Mouse (Mus musculus): Measurements from ENCODE around the gene Hsph1. TPM values are rescaled to one million over a fixed set of nuclear protein-coding genes. Genes with fewer than 3 reads are reported as not detected.
A peak's percentile ranks its signal among the peaks of the same experiment; 100 is the strongest.

Hsph1 gene
- polyA plus RNA-seq, 1 experiment from 2014 or later, result 97.1 TPM

DNA sequence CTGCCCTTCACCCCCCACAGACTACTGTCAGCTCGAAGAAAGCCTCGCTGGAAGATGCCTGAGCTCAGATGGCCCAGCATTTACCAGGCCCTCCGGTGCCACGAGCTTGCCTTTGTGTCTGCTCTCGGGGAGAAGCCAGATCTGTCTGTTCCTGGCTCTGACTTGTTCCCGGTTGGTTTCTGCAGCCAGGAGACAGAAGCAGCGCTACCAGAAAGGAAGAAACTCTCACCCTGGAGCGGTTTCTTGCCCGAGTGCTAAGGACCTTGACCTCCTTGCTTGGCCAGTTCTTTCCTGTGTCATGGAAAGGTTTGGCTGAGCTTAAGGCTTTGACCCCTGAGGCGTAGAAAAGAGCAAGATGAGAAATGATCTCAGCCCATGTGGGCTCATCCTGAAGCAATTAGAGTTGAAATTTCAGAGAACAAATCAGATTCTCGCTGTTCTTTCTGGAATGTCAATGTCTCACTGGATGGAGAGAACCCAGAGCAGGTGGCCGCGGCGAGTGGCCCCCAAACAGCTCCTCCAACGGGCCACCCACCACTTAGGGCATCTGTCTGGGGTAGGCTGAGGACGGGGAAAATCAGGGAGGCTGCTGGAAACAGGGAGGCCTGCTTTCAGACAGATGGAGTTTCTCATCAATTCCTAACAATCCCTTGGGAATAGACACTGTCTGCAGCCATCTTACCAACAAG lies 24.6 kb downstream of the Hsph1 start:
- no peaks in the 10 kb centered on the region for H3K4me1 ChIP-seq (ENCODE audit: control insufficient read depth, insufficient read depth, low read length)
- no peak overlapping the region for H3K4me3 ChIP-seq (ENCODE audit: low read depth, low read length)
- ATAC-seq (ENCODE audit: low read depth), result 0 out of 2 replicates have a peak, but pooled peaks have one; percentile 10
- WGBS, result 70% methylated on average over 16 of the region's 16 CpGs
- H3K4me2 ChIP-seq (ENCODE audit: low read depth, low read length), result no peak overlapping the region
- H3K9me3 ChIP-seq (ENCODE audit: control insufficient read depth, low read length), result no peaks in the 10 kb centered on the region
- no peak overlapping the region for H3K27ac ChIP-seq (ENCODE audit: low read depth, low read length)
- peaks cover 3% of the 10 kb centered on the region; the same call in 1 of the 2 replicates for H3K36me3 ChIP-seq (ENCODE audit: control insufficient read depth, insufficient read depth, low read length)
- no peak overlapping the region for H3K9ac ChIP-seq (replicated peaks; ENCODE audit: low read depth, low read length)
- no peaks in the 10 kb centered on the region for H3K27me3 ChIP-seq (ENCODE audit: control insufficient read depth, insufficient read depth, low read length)

DNA sequence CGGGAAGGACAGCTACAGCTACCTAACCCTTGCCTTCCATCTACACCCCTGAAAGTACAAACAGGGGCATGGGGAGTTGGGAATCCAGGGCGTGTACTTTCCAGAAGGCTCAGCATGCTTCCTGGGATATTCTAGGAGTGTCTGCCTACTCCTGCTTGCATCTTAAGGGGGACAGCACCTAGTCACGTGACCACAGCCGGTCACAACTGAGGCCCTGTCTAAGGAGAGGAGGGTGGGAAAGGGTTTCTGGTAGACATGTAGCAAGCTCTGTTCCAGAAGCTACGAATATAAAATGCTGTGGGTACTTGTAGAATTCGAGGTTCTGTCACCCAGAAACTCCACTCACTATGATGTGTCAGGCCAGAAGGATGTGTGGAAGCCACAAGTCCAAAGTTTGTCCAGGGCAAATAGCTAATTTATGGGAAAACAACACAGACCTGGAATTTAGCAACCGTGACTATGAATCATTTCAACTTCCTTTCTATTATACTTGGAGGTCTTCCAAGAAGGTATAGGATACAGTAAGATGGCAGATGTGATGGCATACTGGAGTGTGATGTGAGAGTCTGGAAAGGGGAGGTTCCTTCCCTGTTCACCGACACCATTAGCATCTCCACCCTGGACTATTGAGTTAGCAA lies 29.0 kb downstream of the Hsph1 start:
- no peak overlapping the region for H3K4me2 ChIP-seq (ENCODE audit: low read depth, low read length)
- no peak overlapping the region for H3K9ac ChIP-seq (replicated peaks; ENCODE audit: low read depth, low read length)
- H3K36me3 ChIP-seq (ENCODE audit: control insufficient read depth, insufficient read depth, low read length), result no peaks in the 10 kb centered on the region
- WGBS, result 87% methylated on average over 8 of the region's 8 CpGs
- ATAC-seq (ENCODE audit: low read depth), result no peak
- no peak overlapping the region for H3K4me3 ChIP-seq (ENCODE audit: low read depth, low read length)
- H3K27me3 ChIP-seq (ENCODE audit: control insufficient read depth, insufficient read depth, low read length), result no peaks in the 10 kb centered on the region
- no peaks in the 10 kb centered on the region for H3K9me3 ChIP-seq (ENCODE audit: control insufficient read depth, low read length)
- H3K4me1 ChIP-seq (ENCODE audit: control insufficient read depth, insufficient read depth, low read length), result no peaks in the 10 kb centered on the region
- no peak overlapping the region for H3K27ac ChIP-seq (ENCODE audit: low read depth, low read length)

DNA sequence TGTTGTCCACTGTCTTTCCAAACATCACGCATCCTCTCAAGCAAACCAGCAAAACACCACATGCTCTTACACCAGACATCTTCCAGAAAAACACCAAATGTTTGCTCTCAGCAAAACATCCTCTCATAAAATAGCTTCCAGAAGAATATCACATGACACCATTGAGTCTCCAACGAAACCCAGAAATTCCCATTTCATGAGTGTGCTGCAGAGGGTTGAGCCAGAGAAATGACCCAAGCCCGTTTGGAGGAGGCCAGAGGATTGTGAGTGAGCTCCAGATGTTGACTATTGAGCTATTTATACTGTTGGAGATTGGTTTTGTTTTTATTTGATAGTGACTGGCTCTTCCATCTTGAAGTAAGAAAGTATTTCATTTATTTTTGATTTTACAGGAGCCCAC lies 32.9 kb downstream of the Hsph1 start:
- no peaks in the 10 kb centered on the region for H3K36me3 ChIP-seq (ENCODE audit: control insufficient read depth, insufficient read depth, low read length)
- no peaks in the 10 kb centered on the region for H3K9me3 ChIP-seq (ENCODE audit: control insufficient read depth, low read length)
- WGBS, result 77% methylated on average over 3 of the region's 3 CpGs
- H3K4me3 ChIP-seq (ENCODE audit: low read depth, low read length), result no peak overlapping the region
- H3K9ac ChIP-seq (replicated peaks; ENCODE audit: low read depth, low read length), result no peak overlapping the region
- no peaks in the 10 kb centered on the region for H3K27me3 ChIP-seq (ENCODE audit: control insufficient read depth, insufficient read depth, low read length)
- H3K27ac ChIP-seq (ENCODE audit: low read depth, low read length), result no peak overlapping the region
- ATAC-seq (ENCODE audit: low read depth), result no peak
- no peaks in the 10 kb centered on the region for H3K4me1 ChIP-seq (ENCODE audit: control insufficient read depth, insufficient read depth, low read length)
- H3K4me2 ChIP-seq (ENCODE audit: low read depth, low read length), result no peak overlapping the region

DNA sequence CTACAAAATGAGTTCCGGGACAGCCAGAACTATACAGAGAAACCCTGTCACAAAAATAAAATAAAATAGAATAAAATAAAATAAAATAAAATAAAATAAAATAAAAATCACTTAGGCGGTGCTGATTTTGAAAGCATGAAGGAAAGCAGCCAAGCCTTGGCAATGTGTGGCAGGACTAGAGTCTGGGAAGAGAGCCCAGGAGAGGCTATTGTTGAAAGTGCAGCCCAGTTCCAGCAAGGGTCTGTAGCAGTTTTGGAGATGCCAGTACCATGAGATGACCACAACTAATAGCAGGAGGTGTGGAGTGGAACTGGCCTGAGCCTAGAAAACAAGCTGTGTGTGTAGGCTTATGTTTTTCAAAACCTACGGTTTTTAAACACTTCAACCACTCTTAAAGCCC lies 34.2 kb downstream of the Hsph1 start:
- no peak for ATAC-seq (ENCODE audit: low read depth)
- H3K4me2 ChIP-seq (ENCODE audit: low read depth, low read length), result no peak overlapping the region
- H3K27me3 ChIP-seq (ENCODE audit: control insufficient read depth, insufficient read depth, low read length), result no peaks in the 10 kb centered on the region
- no peaks in the 10 kb centered on the region for H3K4me1 ChIP-seq (ENCODE audit: control insufficient read depth, insufficient read depth, low read length)
- 95% methylated on average over 3 of the region's 3 CpGs for WGBS
- H3K36me3 ChIP-seq (ENCODE audit: control insufficient read depth, insufficient read depth, low read length), result no peaks in the 10 kb centered on the region
- no peak overlapping the region for H3K4me3 ChIP-seq (ENCODE audit: low read depth, low read length)
- H3K9ac ChIP-seq (replicated peaks; ENCODE audit: low read depth, low read length), result no peak overlapping the region
- no peak overlapping the region for H3K27ac ChIP-seq (ENCODE audit: low read depth, low read length)
- no peaks in the 10 kb centered on the region for H3K9me3 ChIP-seq (ENCODE audit: control insufficient read depth, low read length)

DNA sequence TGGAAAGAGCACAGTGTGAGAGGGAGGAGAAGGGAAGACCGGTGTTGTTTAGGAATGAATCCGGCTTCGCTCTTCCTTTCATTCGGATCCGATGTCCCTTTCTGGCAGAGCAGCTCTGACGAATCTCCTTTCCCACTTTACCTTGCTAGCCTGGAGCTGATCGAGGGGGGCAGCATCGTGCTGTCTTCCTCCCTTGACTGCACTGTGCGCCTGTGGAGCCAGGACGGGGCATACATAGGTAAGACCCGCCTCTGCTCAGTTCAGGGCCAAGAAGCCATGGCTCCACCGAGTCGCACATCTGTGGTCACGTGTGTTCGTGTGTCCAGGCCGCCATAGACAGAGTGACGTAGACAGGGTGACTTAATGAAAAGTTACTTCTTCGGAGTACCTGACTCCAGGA lies 38.8 kb downstream of the Hsph1 start:
- H3K27me3 ChIP-seq (ENCODE audit: control insufficient read depth, insufficient read depth, low read length), result no peaks in the 10 kb centered on the region
- 47% methylated on average over 18 of the region's 18 CpGs for WGBS

DNA sequence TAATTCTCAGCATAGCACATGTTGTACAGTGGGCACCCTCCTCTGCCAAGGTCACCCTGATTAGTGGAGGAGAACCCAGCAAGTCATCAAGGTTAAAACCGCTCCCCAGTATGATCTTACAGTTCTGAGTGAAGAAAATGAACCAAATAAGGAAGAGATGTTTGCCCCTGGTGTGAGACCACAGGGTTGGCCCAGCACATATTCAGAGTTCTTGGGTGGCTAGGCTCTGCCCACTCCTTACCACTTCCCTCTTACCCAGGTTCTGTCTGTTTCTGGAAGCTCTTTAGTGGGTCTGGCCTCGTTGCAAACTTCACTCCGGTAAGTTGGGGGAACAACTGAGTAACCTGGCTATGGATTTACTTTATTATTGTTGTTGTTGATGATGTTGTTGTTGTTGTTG lies 42.0 kb downstream of the Hsph1 start:
- Histone ChIP-seq H3K4me2 (ENCODE audit: low read depth, low read length) (no peak overlapping the region), H3K4me1 (ENCODE audit: control insufficient read depth, insufficient read depth, low read length) (no peaks in the 10 kb centered on the region), H3K4me3 (ENCODE audit: low read depth, low read length) (no peak overlapping the region), H3K27ac (ENCODE audit: low read depth, low read length) (no peak overlapping the region), H3K36me3 (ENCODE audit: control insufficient read depth, insufficient read depth, low read length) (no peaks in the 10 kb centered on the region), H3K9me3 (ENCODE audit: control insufficient read depth, low read length) (no peaks in the 10 kb centered on the region), H3K27me3 (ENCODE audit: control insufficient read depth, insufficient read depth, low read length) (no peaks in the 10 kb centered on the region), H3K9ac (replicated peaks; ENCODE audit: low read depth, low read length) (no peak overlapping the region)
- ATAC-seq (ENCODE audit: low read depth), result no peak
- WGBS, result 89% methylated on average over 3 of the region's 3 CpGs

More for the DNA sequence above, 38.8 kb downstream of the Hsph1 start:
- Histone ChIP-seq H3K9ac (replicated peaks; ENCODE audit: low read depth, low read length) (no peak overlapping the region), H3K27ac (ENCODE audit: low read depth, low read length) (no peak overlapping the region), H3K4me2 (ENCODE audit: low read depth, low read length) (no peak overlapping the region), H3K4me3 (ENCODE audit: low read depth, low read length) (no peak overlapping the region), H3K36me3 (ENCODE audit: control insufficient read depth, insufficient read depth, low read length) (no peaks in the 10 kb centered on the region), H3K9me3 (ENCODE audit: control insufficient read depth, low read length) (no peaks in the 10 kb centered on the region), H3K4me1 (ENCODE audit: control insufficient read depth, insufficient read depth, low read length) (no peaks in the 10 kb centered on the region)
- ATAC-seq (ENCODE audit: low read depth), result no peak

DNA sequence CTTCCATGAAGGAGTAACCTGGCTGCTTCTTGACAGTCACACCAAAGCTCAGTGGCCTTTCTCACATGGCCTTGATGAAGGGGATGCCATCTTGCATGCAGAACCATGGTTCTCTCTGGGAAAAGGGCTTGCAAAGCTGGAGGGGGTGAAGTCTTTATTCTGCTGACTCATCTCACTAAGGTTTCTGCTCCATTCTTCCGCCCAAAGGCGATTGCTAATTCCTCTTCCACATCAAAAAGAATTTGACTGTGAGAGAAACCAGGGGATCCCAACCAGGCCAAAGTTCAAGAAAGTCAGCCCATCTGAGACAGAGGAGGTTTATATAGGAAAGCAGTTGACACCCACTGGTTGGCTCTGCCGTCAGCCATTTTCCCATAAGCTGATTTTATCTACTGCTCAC lies 46.2 kb downstream of the Hsph1 start:
- H3K4me1 ChIP-seq (ENCODE audit: control insufficient read depth, insufficient read depth, low read length), result no peaks in the 10 kb centered on the region
- no peak overlapping the region for H3K9ac ChIP-seq (replicated peaks; ENCODE audit: low read depth, low read length)
- H3K27ac ChIP-seq (ENCODE audit: low read depth, low read length), result no peak overlapping the region
- no peak overlapping the region for H3K4me2 ChIP-seq (ENCODE audit: low read depth, low read length)
- H3K27me3 ChIP-seq (ENCODE audit: control insufficient read depth, insufficient read depth, low read length), result no peaks in the 10 kb centered on the region
- WGBS, result 76% methylated on average over 3 of the region's 3 CpGs
- no peak overlapping the region for H3K4me3 ChIP-seq (ENCODE audit: low read depth, low read length)
- H3K9me3 ChIP-seq (ENCODE audit: control insufficient read depth, low read length), result no peaks in the 10 kb centered on the region
- no peak for ATAC-seq (ENCODE audit: low read depth)
- H3K36me3 ChIP-seq (ENCODE audit: control insufficient read depth, insufficient read depth, low read length), result no peaks in the 10 kb centered on the region

DNA sequence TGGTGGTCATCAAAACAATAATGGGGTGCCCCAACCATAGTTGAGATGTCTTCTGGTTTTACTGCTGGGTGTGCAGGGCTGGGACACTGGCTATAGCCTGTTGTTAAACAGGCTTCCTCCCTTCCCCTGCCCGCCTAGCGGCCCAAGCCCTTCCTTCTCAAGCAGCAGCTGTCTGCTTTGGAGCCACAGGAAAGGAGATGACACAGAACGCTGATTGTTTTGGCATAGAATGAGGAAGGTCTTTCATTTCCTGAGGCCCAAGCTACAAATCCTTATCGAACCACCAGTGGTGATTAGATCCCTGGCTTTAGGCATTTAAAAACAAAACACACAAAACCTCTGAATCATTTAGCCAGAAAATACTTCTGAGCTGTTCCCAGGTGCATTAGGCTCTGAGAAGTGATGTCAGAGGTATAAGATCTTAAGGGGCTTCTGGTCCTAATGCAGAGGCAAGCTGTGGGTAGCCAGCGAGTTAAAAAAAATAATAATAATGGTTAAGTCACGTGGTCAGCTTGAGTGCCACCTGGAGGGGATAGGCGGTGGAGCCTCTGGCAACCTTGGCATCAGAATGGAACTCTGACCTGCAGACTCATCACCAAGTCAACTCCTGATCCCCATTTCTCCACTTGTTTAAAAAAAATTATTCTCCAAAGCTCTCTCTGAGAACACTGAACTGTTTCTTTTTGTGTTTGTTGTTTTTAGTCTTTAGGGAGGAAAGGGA lies 47.2 kb downstream of the Hsph1 start:
- no peak for ATAC-seq (ENCODE audit: low read depth)
- H3K27me3 ChIP-seq (ENCODE audit: control insufficient read depth, insufficient read depth, low read length), result no peaks in the 10 kb centered on the region
- H3K27ac ChIP-seq (ENCODE audit: low read depth, low read length), result no peak overlapping the region
- H3K36me3 ChIP-seq (ENCODE audit: control insufficient read depth, insufficient read depth, low read length), result no peaks in the 10 kb centered on the region
- WGBS, result 59% methylated on average over 7 of the region's 7 CpGs
- H3K9me3 ChIP-seq (ENCODE audit: control insufficient read depth, low read length), result no peaks in the 10 kb centered on the region
- H3K4me2 ChIP-seq (ENCODE audit: low read depth, low read length), result no peak overlapping the region
- no peak overlapping the region for H3K9ac ChIP-seq (replicated peaks; ENCODE audit: low read depth, low read length)
- H3K4me1 ChIP-seq (ENCODE audit: control insufficient read depth, insufficient read depth, low read length), result no peaks in the 10 kb centered on the region
- no peak overlapping the region for H3K4me3 ChIP-seq (ENCODE audit: low read depth, low read length)

DNA sequence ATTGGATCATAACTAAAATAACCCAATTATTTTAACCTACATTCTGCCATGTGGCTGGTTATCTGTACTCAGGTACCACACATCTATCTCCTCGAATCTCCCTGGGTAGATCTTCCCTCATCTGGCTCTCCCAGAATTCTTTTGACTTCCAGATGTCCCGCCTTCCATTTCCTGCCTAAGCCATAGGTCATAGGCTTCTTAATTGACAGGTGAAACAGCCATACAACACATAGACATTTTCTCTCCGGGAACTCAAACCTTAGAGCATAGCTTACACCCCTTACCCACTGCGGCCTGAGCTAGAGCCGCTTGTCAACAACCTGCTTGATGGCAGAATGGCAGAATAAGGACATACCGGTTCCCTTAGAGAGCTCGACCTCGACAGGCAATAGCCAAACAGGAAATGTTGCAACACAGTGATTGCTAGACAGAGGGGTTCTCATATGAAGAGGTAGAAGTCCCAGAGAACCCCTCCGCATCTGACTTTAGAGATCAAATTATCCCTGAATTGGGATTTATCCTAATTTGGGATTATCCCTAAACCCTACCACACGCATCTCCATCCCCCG lies 48.8 kb downstream of the Hsph1 start:
- Histone ChIP-seq H3K27ac (ENCODE audit: low read depth, low read length) (no peak overlapping the region), H3K9me3 (ENCODE audit: control insufficient read depth, low read length) (no peaks in the 10 kb centered on the region), H3K4me2 (ENCODE audit: low read depth, low read length) (no peak overlapping the region), H3K4me1 (ENCODE audit: control insufficient read depth, insufficient read depth, low read length) (no peaks in the 10 kb centered on the region), H3K9ac (replicated peaks; ENCODE audit: low read depth, low read length) (no peak overlapping the region), H3K36me3 (ENCODE audit: control insufficient read depth, insufficient read depth, low read length) (no peaks in the 10 kb centered on the region), H3K27me3 (ENCODE audit: control insufficient read depth, insufficient read depth, low read length) (no peaks in the 10 kb centered on the region), H3K4me3 (ENCODE audit: low read depth, low read length) (no peak overlapping the region)
- 90% methylated on average over 11 of the region's 11 CpGs for WGBS
- no peak for ATAC-seq (ENCODE audit: low read depth)

Measured in neural tube, embryonic 14.5 days (tissue).